Mouse (Mus musculus) retina, adult 2 months (tissue): ENCODE results near the gene Smagp.

Experiments used
- DNase-seq: peaks from one replicate; pipeline ENCODE4 v3.0.0-alpha.2; 2012; ENCODE audit warnings: low read depth, low spot score

Gene Smagp

DNA sequence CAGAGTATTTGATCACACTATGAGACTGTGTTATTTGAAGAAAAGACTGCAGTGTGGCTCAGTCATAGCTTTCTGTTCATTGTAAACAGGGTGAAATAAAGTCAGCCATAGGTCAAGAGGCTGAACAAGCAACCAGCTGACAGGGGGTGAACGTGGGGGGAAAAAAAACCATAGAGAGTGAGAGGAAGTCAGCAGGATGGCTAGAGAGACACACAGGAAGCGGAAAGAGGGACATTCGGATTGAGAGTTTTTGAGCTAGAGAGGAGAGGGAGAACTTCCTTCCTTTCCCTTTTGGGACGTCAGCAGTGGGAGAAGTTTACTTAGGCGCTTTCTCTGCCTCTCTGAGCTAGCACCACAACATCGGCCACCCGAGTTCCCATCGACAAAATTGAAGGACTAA lies 46.3 kb downstream of the Smagp start:
- DNase-seq = no peak

DNA sequence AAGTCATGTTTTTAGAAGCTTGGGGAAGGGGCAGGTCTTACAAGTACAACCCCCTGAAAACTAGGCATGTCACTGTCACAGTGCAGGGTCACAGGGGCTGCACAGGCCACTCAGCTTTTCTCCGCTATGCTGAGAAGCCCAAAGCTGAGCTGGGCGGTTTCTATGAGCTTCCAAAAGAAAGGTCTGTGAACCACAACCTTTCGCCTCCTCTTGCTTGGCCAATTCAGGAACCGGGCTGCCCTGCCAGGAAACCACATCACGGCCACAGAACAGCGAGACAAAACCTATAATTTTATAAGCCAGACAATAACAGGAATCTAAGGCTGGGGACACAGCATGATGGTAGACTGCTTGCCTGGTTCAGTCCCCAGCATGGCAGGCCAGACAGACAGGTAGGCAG lies 48.4 kb downstream of the Smagp start:
- DNase-seq = no peak

GRCm38 (mm10) chr15:100587166-100587565 lies 49.6 kb downstream of the Smagp start:
- no peak for DNase-seq

DNA sequence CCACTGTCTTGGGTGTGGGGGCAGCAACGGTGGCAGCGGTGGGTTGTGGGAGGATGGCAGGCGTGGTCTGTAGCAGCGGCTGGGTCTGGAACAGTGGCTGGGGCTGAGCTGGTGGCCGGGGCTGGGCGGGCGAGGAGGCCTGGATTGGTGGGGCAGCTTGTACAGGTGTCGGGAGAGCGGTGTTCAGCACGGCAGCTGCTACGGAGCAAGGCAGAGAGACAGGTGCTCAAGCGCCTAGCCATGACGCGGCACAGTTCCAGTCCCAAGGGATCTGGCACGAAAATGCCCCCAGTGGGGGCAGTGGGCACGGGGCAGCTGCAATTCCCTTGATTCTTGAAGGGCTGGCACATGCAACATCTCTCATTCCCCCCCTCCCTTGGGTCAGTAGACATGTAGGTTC lies 50.8 kb downstream of the Smagp start:
- no peak for DNase-seq

- no peak for DNase-seq
Measured at GRCm38 (mm10) chr15:100580108-100580507, 56.6 kb downstream of the Smagp start.

- DNase-seq = no peak
Measured at GRCm38 (mm10) chr15:100577972-100578371, 58.8 kb downstream of the Smagp start.

- no peak for DNase-seq
Measured at GRCm38 (mm10) chr15:100576810-100577209, 59.9 kb downstream of the Smagp start.

DNA sequence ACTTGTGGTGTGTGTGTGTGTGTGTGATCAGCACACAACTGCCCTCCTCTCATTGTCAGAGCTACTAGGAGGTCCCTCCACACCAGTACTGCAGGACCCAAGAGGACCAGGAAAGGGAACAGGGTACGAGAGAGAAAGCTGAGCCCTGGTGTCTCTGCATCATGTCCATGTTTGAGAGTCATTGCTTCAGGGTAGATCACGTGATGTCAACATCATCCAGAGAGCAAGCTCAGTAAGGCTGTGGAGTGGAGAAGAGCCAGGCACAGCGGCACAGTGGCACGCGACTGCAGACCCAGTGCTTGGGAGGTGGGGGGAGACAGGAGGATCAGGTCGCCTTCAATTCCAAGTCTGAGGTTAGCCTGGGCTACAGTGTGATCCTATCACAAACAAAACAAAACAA lies 60.3 kb downstream of the Smagp start:
- DNase-seq = no peak

DNA sequence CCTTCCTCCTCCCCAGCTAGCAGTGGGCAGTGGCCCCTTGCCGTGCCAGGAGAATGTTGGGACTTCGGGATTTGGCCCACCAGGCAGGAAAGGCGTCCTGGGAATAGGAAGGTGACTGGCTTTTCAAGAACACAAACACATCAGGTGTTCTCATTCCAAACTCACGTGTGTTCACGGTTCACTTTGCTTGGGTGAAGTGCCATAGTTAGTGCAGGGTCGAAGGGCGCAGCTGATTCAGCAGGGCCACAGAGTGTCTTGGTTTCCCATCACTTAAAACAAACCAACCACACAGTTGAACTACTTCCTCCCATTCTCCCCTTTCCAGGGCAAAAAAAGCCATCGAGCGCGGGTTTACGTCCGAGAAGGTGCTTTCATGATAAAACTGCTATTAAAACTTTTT lies 61.4 kb downstream of the Smagp start:
- no peak for DNase-seq

- DNase-seq = no peak
Measured at GRCm38 (mm10) chr15:100574378-100574777, 62.4 kb downstream of the Smagp start.

DNA sequence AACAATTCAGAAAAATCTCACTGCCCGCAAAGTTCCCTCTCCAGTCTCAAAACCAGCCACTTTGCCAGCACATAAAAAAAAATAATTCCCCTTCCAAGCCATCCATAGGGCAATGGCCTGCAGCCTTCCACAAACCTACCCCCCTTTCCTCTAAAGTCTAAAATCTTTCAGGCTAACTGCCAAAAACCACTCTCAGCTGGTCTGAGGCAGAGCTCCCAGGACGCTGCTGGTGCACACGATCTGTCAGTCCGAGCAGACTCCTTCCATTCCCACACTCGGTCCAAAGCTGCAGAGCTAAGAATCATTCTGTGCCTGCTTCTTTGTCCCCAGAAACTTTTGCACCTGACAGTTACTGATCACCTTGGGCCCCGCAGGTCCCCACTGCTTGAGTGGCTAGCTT lies 62.8 kb downstream of the Smagp start:
- DNase-seq = no peak
